Comparison of ENCODE assay signal across 8 mouse cellular contexts in genomic region chr4:65126451-65127290, GRCm38 (mm10). TPM values are rescaled to one million over a fixed set of nuclear protein-coding genes. Genes with fewer than 3 reads are reported as not detected.
DNase-seq lines count a peak whose midpoint lies in the region; ATAC-seq lines count a peak whose summit lies in the region.

No protein-coding gene starts in this region.

- 9% methylated on average over 23 of the region's 23 CpGs for WGBS in embryonic facial prominence, embryonic 10.5 days
- 7% methylated on average over 23 of the region's 23 CpGs for WGBS in heart, embryonic 15.5 days
- WGBS in midbrain, embryonic 11.5 days: 7% methylated on average over 23 of the region's 23 CpGs

- H3K9me3 ChIP-seq in embryonic facial prominence, embryonic 10.5 days: no peaks in the 10 kb centered on the region
- no peaks in the 10 kb centered on the region for H3K9me3 ChIP-seq in heart, embryonic 15.5 days (replicated peaks)
- no peaks in the 10 kb centered on the region for H3K9me3 ChIP-seq in midbrain, embryonic 11.5 days (ENCODE audit: control insufficient read depth, low read length)

- H3K36me3 ChIP-seq in embryonic facial prominence, embryonic 10.5 days (replicated peaks): no peaks in the 10 kb centered on the region
- no peaks in the 10 kb centered on the region for H3K36me3 ChIP-seq in heart, embryonic 15.5 days
- no peaks in the 10 kb centered on the region for H3K36me3 ChIP-seq in midbrain, embryonic 11.5 days (ENCODE audit: control insufficient read depth, insufficient read depth, low read length)

- H3K4me1 ChIP-seq in embryonic facial prominence, embryonic 10.5 days: peaks cover 42% of the 10 kb centered on the region
- H3K4me1 ChIP-seq in heart, embryonic 15.5 days (replicated peaks): peaks cover 11% of the 10 kb centered on the region
- peaks cover 9% of the 10 kb centered on the region for H3K4me1 ChIP-seq in midbrain, embryonic 11.5 days (ENCODE audit: control insufficient read depth, insufficient read depth, low read length)

- H3K9ac ChIP-seq in heart, embryonic 15.5 days: 0 out of 2 replicates have a peak overlapping the region, but pooled peaks have one; percentile 29
- H3K9ac ChIP-seq in midbrain, embryonic 11.5 days (ENCODE audit: low read length): peak overlapping the region; percentile 62; the same call in 1 of the 2 replicates

- peak overlapping the region; percentile 68 for H3K4me3 ChIP-seq in embryonic facial prominence, embryonic 10.5 days
- peak overlapping the region; percentile 57 for H3K4me3 ChIP-seq in heart, embryonic 15.5 days
- peak overlapping the region; percentile 60 for H3K4me3 ChIP-seq in midbrain, embryonic 11.5 days (ENCODE audit: low read depth, low read length)

- H3K4me2 ChIP-seq in heart, embryonic 15.5 days: peak overlapping the region; percentile 94
- peak overlapping the region; percentile 82 for H3K4me2 ChIP-seq in midbrain, embryonic 11.5 days

- ATAC-seq in heart, embryonic 15.5 days (replicated peaks; ENCODE audit: insufficient number of reproducible peaks, insufficient read depth, low FRiP score, low read depth): no peak
- no peak for ATAC-seq in midbrain, embryonic 11.5 days (ENCODE audit: low FRiP score)
- no peak for ATAC-seq in CD4-positive, CD25-positive, alpha-beta regulatory T cell, adult 4 months

- DNase-seq in right cerebral cortex, postnatal 10 days (ENCODE audit: low spot score in 2 of 2): peak; percentile 33 to 62
- DNase-seq in right cerebral cortex, postnatal 36 days (ENCODE audit: low spot score in 2 of 2): no peak
- peak; percentile 49 for DNase-seq in embryonic facial prominence, embryonic 10.5 days (ENCODE audit: low spot score)
- DNase-seq in kidney, postnatal 25 days: peak; percentile 72 to 81
- DNase-seq in midbrain, embryonic 11.5 days (ENCODE audit: low spot score, missing footprints): peak; percentile 92
- DNase-seq in thymus, postnatal 14 days: no peak

- 0 out of 2 replicates have a peak overlapping the region, but pooled peaks have one; percentile 69 for H3K27ac ChIP-seq in embryonic facial prominence, embryonic 10.5 days (replicated peaks)
- peak overlapping the region; percentile 64 for H3K27ac ChIP-seq in heart, embryonic 15.5 days
- no peak overlapping the region for H3K27ac ChIP-seq in midbrain, embryonic 11.5 days (ENCODE audit: low read depth, low read length)

- peaks cover 85% of the 10 kb centered on the region for H3K27me3 ChIP-seq in embryonic facial prominence, embryonic 10.5 days (replicated peaks; ENCODE audit: low read depth, poor library complexity, severe bottlenecking)
- peaks cover 11% of the 10 kb centered on the region for H3K27me3 ChIP-seq in heart, embryonic 15.5 days
- peaks cover 5% of the 10 kb centered on the region for H3K27me3 ChIP-seq in midbrain, embryonic 11.5 days (ENCODE audit: control insufficient read depth, insufficient read depth, low read length)

RNA-seq across cellular contexts. Expression of gene Pappa, which starts 2.7 kb away (rescaled TPM):
- 0.70 and 0.80 TPM in 2 replicates for polyA plus RNA-seq in embryonic facial prominence, embryonic 10.5 days (2016; fragmentation: Nextera tagmentation; extraction: Ambion mirVana)
- polyA plus RNA-seq in heart, embryonic 15.5 days (2015; fragmentation: Nextera tagmentation; extraction: Ambion mirVana): 0.50 and 1.1 TPM in 2 replicates
- 2.8 and 3.0 TPM in 2 replicates for polyA plus RNA-seq in midbrain, embryonic 11.5 days (2014; fragmentation: Nextera tagmentation; extraction: Ambion mirVana)
- under 1 TPM in 1 of 2 experiments, not detected in 1; 0.04 TPM for polyA plus RNA-seq in CD4-positive, CD25-positive, alpha-beta regulatory T cell, adult 4 months (2017; shearing (Covaris generic))

Comparison
In these comparisons a context has a peak if more than half of its experiments do, and no peak if none do; other contexts are left out.
1. DNase-seq: peak in right cerebral cortex, postnatal 10 days (2 of 2), embryonic facial prominence, embryonic 10.5 days (single experiment), kidney, postnatal 25 days (2 of 2) and midbrain, embryonic 11.5 days (single experiment); none in right cerebral cortex, postnatal 36 days (0 of 2) and thymus, postnatal 14 days (single experiment).
2. Peak in every context shown above with its lines, with median percentiles within 50 percentile points of each other: H3K4me3 ChIP-seq.